Mouse (Mus musculus) erythroid progenitor cell, adult 5-6 weeks (primary cell): ENCODE measurements around the gene Tmem141. TPM values are rescaled to one million over a fixed set of nuclear protein-coding genes. Genes with fewer than 3 reads are reported as not detected.

Experiments used
- ATAC-seq: replicated peaks from 2 replicates; pipeline ENCODE4 v1.8.0; 2016; ENCODE audit warnings: moderate number of reproducible peaks, mild to moderate bottlenecking, moderate TSS enrichment, inconsistent platforms; ENCODE audit not compliant: poor library complexity, low FRiP score, severe bottlenecking
- total RNA-seq, 2 experiments: library from RNA; stranded (forward) in 1 of 2; stranded (reverse) in 1 of 2; fragments of 150-400 nt in 1 of 2; fragments of 186-747, 209-891 nt in 1 of 2; gene quantifications; 2 replicates each; pipeline versions ENCODE4 v1.2.3 to v1.2.4; 2015 to 2017; ENCODE audit warnings: low replicate concordance in 2 of 2

The Tmem141 gene
- total RNA-seq, 2 experiments from 2014 or later = not detected

DNA sequence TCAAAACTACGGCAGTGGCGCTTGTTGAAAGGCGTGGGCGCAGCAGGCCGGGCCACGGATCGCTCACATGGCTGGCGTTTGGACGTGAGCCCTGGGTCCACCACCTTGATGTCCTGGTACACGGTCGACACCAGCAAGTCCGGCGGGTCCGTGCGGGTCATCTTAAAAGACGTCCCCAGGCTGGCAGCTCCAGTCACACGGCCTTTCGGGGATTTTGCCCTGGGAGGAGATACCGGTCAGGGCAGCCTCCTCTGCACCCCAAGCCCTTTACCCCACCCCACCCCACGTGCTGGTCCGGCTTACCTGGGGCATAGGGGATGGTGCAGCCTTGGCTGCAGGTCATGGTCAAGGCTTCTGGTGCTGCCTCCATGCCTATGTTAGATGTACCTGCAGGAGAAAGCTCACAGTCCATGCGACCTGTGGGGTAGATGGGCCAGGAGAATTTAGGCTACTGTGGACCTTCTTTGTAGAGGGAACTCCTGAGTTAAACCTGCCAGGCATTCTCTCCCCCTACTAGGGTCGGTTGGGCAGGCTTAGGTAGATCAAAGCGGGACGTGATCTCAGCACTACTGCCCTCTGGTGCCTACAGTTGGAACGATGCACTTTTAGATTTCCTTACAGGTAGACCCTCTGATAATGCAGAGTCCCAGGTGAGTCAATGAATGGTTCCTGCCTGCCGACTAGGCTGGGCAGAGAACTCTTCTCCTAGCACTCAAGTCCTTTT is 41.9 kb downstream of the Tmem141 start:
- no peak for ATAC-seq

DNA sequence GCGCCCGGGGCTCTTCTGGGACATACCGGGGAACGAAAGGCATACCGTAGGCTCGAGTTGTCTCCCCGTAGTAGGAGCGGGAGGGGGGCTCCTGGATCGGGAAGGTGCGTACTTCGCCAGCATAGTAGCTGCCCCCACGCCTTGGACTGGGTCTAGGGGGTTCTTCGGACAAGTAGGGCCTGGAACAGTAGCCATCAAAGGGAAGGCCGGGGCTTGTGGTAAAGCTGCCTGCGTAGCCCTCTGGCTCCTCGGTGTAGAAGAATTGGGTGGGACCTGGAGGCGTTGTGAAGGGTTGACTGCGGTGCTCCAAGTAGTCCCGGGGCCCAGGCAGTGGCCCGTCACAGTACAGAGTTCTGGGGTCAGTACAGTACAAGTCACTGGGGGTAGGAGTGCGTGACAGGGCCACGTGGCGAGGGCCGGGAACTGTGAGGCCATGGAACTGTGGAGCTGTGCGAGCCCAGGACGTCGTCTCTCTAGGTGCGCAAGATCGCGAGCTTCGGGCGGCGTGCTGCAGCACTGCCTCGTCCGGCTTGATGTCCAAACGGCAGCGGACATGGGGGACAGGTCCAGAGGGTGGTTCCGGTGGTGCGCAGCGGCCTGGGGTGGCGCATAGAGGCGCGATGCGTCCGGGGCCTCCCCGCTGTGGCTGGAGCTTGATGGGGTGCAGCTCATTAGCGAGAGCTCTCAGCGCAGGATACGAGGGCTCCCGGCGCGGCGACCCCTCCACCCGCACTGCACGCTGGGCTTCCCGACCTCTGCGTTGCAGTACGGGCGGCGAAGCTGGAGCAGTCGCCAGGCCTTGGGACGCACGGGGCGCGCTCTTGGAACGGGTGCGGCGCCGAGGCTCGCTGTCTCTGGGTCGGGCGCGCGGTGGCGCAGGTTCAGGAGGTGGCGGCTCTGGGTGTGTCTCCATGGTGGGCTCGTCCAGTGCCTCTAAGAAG is 42.7 kb downstream of the Tmem141 start:
- no peak for ATAC-seq

DNA sequence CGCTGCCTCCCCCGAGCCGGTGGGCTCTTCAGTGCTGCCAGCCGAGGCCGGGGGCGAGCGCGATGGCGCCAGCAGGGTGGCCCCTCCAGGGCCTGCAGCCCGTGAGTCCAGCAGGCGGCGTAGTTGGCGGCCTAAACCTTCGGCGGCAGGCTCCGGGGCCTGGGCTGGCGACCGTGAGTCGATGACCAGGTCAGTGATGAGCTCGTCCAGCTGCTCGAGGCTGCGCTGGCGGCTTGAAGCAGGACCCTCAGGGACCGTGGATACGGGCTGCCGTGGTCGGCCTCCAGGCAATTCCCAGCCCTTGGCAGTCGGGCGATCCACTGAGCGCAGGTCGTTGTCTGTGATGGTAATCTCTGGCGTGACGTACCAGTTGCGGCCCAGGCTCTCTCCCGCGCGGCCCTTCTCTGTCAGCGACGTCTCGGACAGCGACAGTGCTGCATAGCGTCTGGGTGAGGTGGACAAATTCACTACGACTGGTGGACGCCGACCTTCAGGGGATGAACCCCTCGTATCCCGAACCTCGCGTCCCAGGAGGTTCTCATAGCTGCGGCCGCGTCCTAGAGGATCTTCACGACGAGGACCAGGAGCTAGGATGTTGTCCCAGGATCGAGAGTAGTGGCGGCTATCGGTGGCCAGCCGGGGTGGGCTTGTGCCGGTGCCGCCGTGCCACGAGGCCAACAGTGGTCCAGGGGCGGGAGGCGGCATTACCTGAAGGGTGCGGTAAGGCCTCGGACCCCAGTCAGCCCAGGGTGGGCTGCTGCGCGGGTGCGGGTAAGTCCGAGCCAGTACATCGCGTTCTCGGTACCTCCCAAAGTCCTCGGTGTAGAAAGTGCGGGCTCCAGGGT is 43.6 kb downstream of the Tmem141 start:
- no peak for ATAC-seq

DNA sequence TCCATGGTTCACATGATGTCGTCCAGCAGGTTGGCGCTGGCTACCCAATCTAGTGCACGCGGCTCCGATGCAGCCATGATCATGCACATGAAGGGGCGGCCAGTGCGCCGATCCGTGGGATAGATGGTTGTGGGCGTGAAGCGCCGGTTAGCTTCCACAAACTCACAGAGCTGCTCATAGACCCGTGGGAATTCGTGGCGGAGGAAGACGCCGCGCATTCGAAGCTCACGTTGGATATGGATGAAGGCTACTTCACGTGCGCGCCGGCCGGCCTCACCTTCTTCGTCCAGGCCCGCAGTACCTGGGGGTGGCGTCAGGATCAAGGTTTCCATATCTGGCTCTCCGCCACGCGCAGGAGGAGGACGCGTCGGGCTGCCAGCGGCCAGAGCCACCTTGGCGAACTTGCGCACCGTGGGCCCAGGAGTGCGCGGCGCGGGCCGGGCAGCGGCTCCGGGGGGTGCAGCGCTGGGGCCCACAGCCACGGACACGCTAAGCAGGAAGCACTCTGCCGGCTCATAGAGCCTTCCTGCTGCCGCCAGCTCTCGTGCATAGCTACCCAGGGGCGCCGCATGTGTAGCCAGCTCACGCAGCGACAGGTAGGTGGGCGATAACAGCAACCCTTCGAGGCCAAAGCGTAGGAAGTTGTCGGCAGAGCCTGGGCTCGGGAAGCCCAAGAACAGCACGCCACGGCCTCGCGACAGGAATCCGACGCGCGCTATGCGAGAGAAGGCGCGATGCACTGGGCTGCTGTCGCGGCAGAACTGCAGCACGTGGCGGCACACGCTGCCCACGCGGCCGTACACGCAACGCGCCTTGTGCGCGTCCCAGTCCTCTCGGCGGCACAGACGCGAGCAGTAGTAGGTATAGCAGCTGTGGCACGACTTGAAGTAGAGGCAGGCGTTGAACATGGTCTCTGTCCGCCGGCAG is 44.6 kb downstream of the Tmem141 start:
- no peak for ATAC-seq

DNA sequence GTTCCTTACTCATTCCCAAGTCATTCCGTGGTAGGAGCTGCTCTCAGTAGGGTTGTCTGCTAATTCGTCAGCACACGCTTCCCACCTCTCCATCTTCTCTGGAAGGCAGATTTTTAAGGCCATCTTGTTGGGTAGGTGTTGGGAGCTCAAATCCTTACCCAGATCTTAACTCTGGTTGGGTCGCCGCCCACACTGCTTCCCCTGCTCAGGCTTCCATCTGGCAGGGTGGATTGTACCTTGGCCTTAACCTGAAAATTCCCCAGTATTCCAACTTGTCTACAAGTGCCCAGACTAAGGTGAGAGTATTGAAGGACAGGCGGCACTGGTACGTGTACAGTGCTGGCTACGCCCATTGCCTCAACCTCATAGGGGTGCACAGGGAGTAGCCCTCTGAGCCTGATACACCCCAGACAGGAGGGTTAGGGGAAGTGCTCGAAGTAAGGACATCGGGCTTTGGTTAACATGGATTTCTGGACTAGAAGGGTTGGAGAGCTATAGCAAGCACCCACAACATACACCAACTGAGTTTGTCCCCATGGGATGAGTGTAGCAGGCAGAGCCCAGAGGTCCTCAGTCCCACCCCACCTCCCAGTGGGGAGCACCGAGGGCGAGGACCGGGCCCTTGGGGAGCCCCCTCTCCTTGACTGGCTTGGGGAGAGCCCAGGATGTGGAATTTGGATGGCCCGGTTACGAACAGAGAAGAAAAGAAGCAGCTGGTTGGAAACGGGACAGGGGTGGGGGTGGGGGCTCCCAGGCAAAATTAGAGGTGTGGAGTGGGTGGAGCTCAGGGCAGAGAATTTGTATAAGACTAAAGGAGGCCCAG is 45.6 kb downstream of the Tmem141 start:
- ATAC-seq = no peak

DNA sequence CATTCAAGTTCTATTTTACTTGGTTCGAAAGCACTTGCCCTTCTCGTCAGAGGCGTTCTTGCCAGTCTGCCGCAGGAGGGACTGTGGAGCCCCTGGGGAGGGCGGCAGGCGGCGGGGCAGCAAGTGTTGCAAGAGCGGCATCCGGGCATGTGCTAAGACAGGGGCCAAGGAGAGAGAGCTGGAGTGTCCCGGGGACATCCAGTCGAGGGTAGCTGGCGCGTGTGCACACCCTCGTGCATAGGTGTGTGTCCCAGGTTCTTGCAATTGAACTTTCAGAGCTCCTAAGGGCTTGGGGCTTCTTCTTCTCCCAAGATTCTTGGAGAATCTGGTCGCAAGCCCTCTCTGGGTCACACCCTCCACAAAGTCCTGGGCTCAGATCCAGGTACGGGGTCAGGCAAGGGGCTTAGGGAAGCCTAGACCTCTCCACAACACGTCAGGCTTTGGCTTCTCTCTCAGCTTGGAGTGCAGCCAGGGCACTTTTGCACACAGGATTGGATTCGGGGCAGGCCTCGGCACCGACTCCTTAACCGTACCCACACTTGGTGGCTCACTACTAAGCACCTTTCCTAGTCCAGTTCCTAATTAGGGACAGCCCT is 46.3 kb downstream of the Tmem141 start:
- no peak for ATAC-seq

DNA sequence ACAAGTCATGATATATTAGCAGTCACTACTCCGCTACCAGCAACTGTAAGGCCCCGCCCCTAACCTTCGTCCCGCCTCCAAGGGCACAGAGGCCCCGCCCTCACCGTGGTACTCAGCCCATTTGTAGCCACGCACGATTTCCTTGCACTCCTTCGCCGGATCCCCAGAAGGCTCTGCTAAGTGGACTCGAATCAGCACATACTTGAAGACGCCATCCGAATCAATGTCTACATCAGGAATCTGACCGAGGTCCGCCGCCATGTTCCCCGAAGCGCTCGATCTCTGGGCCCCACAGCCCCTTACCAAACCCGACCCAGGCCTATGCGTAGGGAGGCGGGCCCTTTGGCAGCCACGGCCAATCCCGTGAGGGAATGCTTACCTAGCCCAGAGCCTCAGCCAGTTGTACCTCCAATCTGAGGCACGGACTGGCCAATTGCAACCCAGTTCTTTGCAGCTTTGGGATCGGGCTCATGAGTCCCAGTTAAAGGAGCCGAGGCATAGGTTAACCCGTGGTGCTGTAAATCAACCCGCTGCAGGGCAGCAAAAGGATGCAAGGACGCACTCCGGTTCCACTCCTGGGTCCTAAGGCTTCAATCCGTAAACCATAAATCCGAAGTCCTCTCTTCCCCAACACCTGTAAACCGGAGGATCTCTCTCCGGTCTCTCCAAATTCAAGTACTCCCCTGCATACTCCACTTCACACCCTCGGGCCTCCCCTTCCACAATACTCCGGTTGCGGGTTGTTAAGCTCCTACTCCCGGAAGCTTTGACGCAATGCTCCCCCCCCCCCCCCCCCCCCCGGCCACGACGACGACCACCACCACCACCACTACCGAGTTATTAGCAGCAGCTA is 47.0 kb downstream of the Tmem141 start, which contains the start of the genes Mamdc4 and Phpt1:
Gene Mamdc4 (minus strand): TSS at position 267 of the 853 bp plus-strand sequence.
Gene Phpt1 (minus strand): TSS at position 646 of the 853 bp plus-strand sequence.
- peak; percentile 91 for ATAC-seq

DNA sequence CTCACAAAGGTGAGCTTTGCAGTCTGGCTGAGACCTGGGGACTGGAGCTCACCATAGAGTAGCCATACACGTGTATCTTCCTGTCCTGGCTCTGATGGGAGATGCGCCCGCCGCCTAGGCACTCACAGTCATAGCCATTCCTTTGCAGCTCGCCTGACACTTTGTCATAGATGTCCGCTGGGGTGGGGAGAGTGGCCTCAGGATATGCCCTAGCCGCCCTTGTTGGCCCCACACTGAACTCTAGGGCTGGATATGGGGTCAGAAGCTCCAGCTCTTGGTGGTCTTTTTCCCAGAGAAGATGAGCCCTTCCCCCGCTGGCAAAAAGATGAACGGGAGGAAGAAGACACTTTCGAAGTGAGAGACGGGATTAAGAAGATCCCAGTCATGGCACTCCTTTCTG is 47.7 kb downstream of the Tmem141 start:
- no peak for ATAC-seq

DNA sequence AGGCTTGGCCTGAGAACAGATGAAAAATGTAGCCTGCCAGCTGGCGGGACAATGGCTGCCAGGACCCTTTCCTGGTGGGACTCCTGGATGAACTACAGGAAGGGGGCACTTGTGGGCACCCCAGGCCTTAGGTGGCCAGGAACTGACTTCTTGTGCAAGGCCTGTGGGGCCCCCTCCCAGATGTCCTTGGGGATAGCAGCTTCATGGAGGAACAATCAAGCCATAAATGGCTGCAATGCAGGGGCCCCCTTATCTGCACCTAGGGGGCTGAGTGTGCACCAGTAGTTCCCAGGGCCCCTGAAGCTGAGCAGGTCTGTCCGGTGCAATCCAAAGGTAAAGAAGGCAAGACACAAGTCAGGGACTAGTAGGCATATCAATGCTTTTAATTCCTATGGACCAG is 48.7 kb downstream of the Tmem141 start:
- no peak for ATAC-seq

DNA sequence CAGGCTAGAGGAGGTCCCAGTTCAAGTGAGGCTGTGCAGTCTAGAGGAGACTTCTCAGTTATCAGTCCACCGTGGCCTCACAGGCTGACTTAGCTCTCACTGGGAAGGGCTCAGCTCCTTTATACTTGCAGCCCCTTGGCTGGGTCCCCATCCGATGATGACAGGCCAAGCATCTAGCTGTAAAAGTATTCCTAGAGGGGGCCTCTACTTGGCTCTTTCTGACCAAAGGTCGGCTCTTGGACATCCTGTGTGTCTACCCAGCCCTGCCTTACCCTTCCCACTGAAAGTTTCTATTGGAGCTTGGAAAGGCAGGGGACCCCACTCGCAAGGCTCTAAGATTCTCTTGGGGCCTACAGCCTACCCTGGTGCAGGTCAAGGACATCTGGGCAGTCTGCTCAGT is 50.6 kb downstream of the Tmem141 start:
- no peak for ATAC-seq

Other genes starting within 250 kb of the Tmem141 start
Only the 30 nearest of the 33 such genes appear.
- gene Npdc1, start 222.7 kb downstream of the Tmem141 start, total RNA-seq (2015; ENCODE audit: low replicate concordance) = not detected in 2 replicates
- not detected in 2 replicates for gene Npdc1, start 222.7 kb downstream of the Tmem141 start, total RNA-seq (2017; ENCODE audit: low replicate concordance)
- 4.3 TPM in 1 of 2 replicates, not detected in the other for gene Fut7, start 198.7 kb downstream of the Tmem141 start, total RNA-seq (2015; ENCODE audit: low replicate concordance)
- 0.77 TPM in 1 of 2 replicates, not detected in the other for gene Fut7, start 198.7 kb downstream of the Tmem141 start, total RNA-seq (2017; ENCODE audit: low replicate concordance)
- 5.0 and 5.8 TPM in 2 replicates for gene Abca2, start 193.3 kb downstream of the Tmem141 start, total RNA-seq (2015; ENCODE audit: low replicate concordance)
- gene Abca2, start 193.3 kb downstream of the Tmem141 start, total RNA-seq (2017; ENCODE audit: low replicate concordance) = 1.3 and 2.4 TPM in 2 replicates
- not detected in 2 replicates for gene Clic3, start 165.2 kb downstream of the Tmem141 start, total RNA-seq (2015; ENCODE audit: low replicate concordance)
- not detected in 2 replicates for gene Clic3, start 165.2 kb downstream of the Tmem141 start, total RNA-seq (2017; ENCODE audit: low replicate concordance)
- 17.6 and 24.5 TPM in 2 replicates for gene Paxx, start 160.9 kb downstream of the Tmem141 start, total RNA-seq (2015; ENCODE audit: low replicate concordance)
- gene Paxx, start 160.9 kb downstream of the Tmem141 start, total RNA-seq (2017; ENCODE audit: low replicate concordance) = 5.3 TPM in 1 of 2 replicates, not detected in the other
- not detected in 2 replicates for gene Ptgds, start 152.0 kb downstream of the Tmem141 start, total RNA-seq (2015; ENCODE audit: low replicate concordance)
- not detected in 2 replicates for gene Ptgds, start 152.0 kb downstream of the Tmem141 start, total RNA-seq (2017; ENCODE audit: low replicate concordance)
- gene Lcn12, start 128.1 kb downstream of the Tmem141 start, total RNA-seq (2015; ENCODE audit: low replicate concordance) = not detected in 2 replicates
- not detected in 2 replicates for gene Lcn12, start 128.1 kb downstream of the Tmem141 start, total RNA-seq (2017; ENCODE audit: low replicate concordance)
- 10.1 and 13.0 TPM in 2 replicates for gene Fbxw5, start 121.3 kb downstream of the Tmem141 start, total RNA-seq (2015; ENCODE audit: low replicate concordance)
- 3.6 and 20.9 TPM in 2 replicates for gene Fbxw5, start 121.3 kb downstream of the Tmem141 start, total RNA-seq (2017; ENCODE audit: low replicate concordance)
- not detected in 2 replicates for gene C8g, start 120.3 kb downstream of the Tmem141 start, total RNA-seq (2015; ENCODE audit: low replicate concordance)
- 0.64 TPM in 1 of 2 replicates, not detected in the other for gene C8g, start 120.3 kb downstream of the Tmem141 start, total RNA-seq (2017; ENCODE audit: low replicate concordance)
- gene Traf2, start 75.1 kb downstream of the Tmem141 start, total RNA-seq (2015; ENCODE audit: low replicate concordance) = 6.8 and 10.5 TPM in 2 replicates
- gene Traf2, start 75.1 kb downstream of the Tmem141 start, total RNA-seq (2017; ENCODE audit: low replicate concordance) = 5.0 and 17.6 TPM in 2 replicates
- gene Edf1, start 64.2 kb downstream of the Tmem141 start, total RNA-seq (2015; ENCODE audit: low replicate concordance) = 70.3 and 72.1 TPM in 2 replicates
- gene Edf1, start 64.2 kb downstream of the Tmem141 start, total RNA-seq (2017; ENCODE audit: low replicate concordance) = 58.1 and 65.0 TPM in 2 replicates
- 0.72 TPM in 1 of 2 replicates, not detected in the other for gene Mamdc4, start 47.2 kb downstream of the Tmem141 start, total RNA-seq (2015; ENCODE audit: low replicate concordance)
- 2.6 TPM in 1 of 2 replicates, not detected in the other for gene Mamdc4, start 47.2 kb downstream of the Tmem141 start, total RNA-seq (2017; ENCODE audit: low replicate concordance)
- gene Phpt1, start 46.8 kb downstream of the Tmem141 start, total RNA-seq (2015; ENCODE audit: low replicate concordance) = 3.6 TPM in 1 of 2 replicates, not detected in the other
- gene Phpt1, start 46.8 kb downstream of the Tmem141 start, total RNA-seq (2017; ENCODE audit: low replicate concordance) = 1.1 TPM in 1 of 2 replicates, not detected in the other
- 0.36 TPM in 1 of 2 replicates, not detected in the other for gene Ajm1, start 40.2 kb downstream of the Tmem141 start, total RNA-seq (2015; ENCODE audit: low replicate concordance)
- not detected in 2 replicates for gene Ajm1, start 40.2 kb downstream of the Tmem141 start, total RNA-seq (2017; ENCODE audit: low replicate concordance)
- gene Rabl6, start 13.5 kb downstream of the Tmem141 start, total RNA-seq (2015; ENCODE audit: low replicate concordance) = 6.5 and 23.1 TPM in 2 replicates
- gene Rabl6, start 13.5 kb downstream of the Tmem141 start, total RNA-seq (2017; ENCODE audit: low replicate concordance) = 9.3 and 20.5 TPM in 2 replicates
- not detected in 2 replicates for gene Ccdc183, start 4.3 kb downstream of the Tmem141 start, total RNA-seq (2015; ENCODE audit: low replicate concordance)
- gene Ccdc183, start 4.3 kb downstream of the Tmem141 start, total RNA-seq (2017; ENCODE audit: low replicate concordance) = not detected in 2 replicates
- gene Fcna, start 6.0 kb upstream of the Tmem141 start, total RNA-seq (2015; ENCODE audit: low replicate concordance) = 85.1 and 103 TPM in 2 replicates
- 28.7 and 55.7 TPM in 2 replicates for gene Fcna, start 6.0 kb upstream of the Tmem141 start, total RNA-seq (2017; ENCODE audit: low replicate concordance)
- not detected in 2 replicates for gene Lcn8, start 31.1 kb upstream of the Tmem141 start, total RNA-seq (2015; ENCODE audit: low replicate concordance)
- gene Lcn8, start 31.1 kb upstream of the Tmem141 start, total RNA-seq (2017; ENCODE audit: low replicate concordance) = not detected in 2 replicates
- gene Lcn5, start 35.9 kb upstream of the Tmem141 start, total RNA-seq (2015; ENCODE audit: low replicate concordance) = not detected in 2 replicates
- not detected in 2 replicates for gene Lcn5, start 35.9 kb upstream of the Tmem141 start, total RNA-seq (2017; ENCODE audit: low replicate concordance)
- gene Lcn6, start 54.8 kb upstream of the Tmem141 start, total RNA-seq (2015; ENCODE audit: low replicate concordance) = not detected in 2 replicates
- gene Lcn6, start 54.8 kb upstream of the Tmem141 start, total RNA-seq (2017; ENCODE audit: low replicate concordance) = not detected in 2 replicates
- not detected in 2 replicates for gene Lcn10, start 60.7 kb upstream of the Tmem141 start, total RNA-seq (2015; ENCODE audit: low replicate concordance)
- gene Lcn10, start 60.7 kb upstream of the Tmem141 start, total RNA-seq (2017; ENCODE audit: low replicate concordance) = not detected in 2 replicates
- not detected in 2 replicates for gene Obp2a, start 78.0 kb upstream of the Tmem141 start, total RNA-seq (2015; ENCODE audit: low replicate concordance)
- not detected in 2 replicates for gene Obp2a, start 78.0 kb upstream of the Tmem141 start, total RNA-seq (2017; ENCODE audit: low replicate concordance)
- gene Bmyc, start 84.7 kb upstream of the Tmem141 start, total RNA-seq (2015; ENCODE audit: low replicate concordance) = 2.5 and 3.2 TPM in 2 replicates
- gene Bmyc, start 84.7 kb upstream of the Tmem141 start, total RNA-seq (2017; ENCODE audit: low replicate concordance) = not detected in 2 replicates
- not detected in 2 replicates for gene Obp2b, start 115.0 kb upstream of the Tmem141 start, total RNA-seq (2015; ENCODE audit: low replicate concordance)
- gene Obp2b, start 115.0 kb upstream of the Tmem141 start, total RNA-seq (2017; ENCODE audit: low replicate concordance) = not detected in 2 replicates
- not detected in 2 replicates for gene Lcn3, start 143.6 kb upstream of the Tmem141 start, total RNA-seq (2015; ENCODE audit: low replicate concordance)
- not detected in 2 replicates for gene Lcn3, start 143.6 kb upstream of the Tmem141 start, total RNA-seq (2017; ENCODE audit: low replicate concordance)
- gene Lcn11, start 155.0 kb upstream of the Tmem141 start, total RNA-seq (2015; ENCODE audit: low replicate concordance) = not detected in 2 replicates
- not detected in 2 replicates for gene Lcn11, start 155.0 kb upstream of the Tmem141 start, total RNA-seq (2017; ENCODE audit: low replicate concordance)
- gene Gm13539, start 160.3 kb upstream of the Tmem141 start, total RNA-seq (2015; ENCODE audit: low replicate concordance) = not detected in 2 replicates
- gene Gm13539, start 160.3 kb upstream of the Tmem141 start, total RNA-seq (2017; ENCODE audit: low replicate concordance) = not detected in 2 replicates
- gene Glt6d1, start 193.8 kb upstream of the Tmem141 start, total RNA-seq (2015; ENCODE audit: low replicate concordance) = not detected in 2 replicates
- gene Glt6d1, start 193.8 kb upstream of the Tmem141 start, total RNA-seq (2017; ENCODE audit: low replicate concordance) = not detected in 2 replicates
- gene Lcn9, start 201.1 kb upstream of the Tmem141 start, total RNA-seq (2015; ENCODE audit: low replicate concordance) = not detected in 2 replicates
- not detected in 2 replicates for gene Lcn9, start 201.1 kb upstream of the Tmem141 start, total RNA-seq (2017; ENCODE audit: low replicate concordance)
- gene Sohlh1, start 225.2 kb upstream of the Tmem141 start, total RNA-seq (2015; ENCODE audit: low replicate concordance) = not detected in 2 replicates
- gene Sohlh1, start 225.2 kb upstream of the Tmem141 start, total RNA-seq (2017; ENCODE audit: low replicate concordance) = not detected in 2 replicates